Mouse (Mus musculus) cerebellum, adult 2 months (tissue): ENCODE data around the gene Prr13. TPM values are rescaled to one million over a fixed set of nuclear protein-coding genes. Genes with fewer than 3 reads are reported as not detected.

Source experiments
- DNase-seq, 2 experiments: peaks; one replicate each; pipeline ENCODE4 v3.0.0; 2021
- H3K27ac ChIP-seq: fragments of 200-500 bp; 2 replicates; pipeline ENCODE4 v1.5.1; 2012; ENCODE audit warnings: low read length, control low read depth, inconsistent platforms; ENCODE audit not compliant: insufficient read depth
- H3K27me3 ChIP-seq: fragments of 200-500 bp; 2 replicates; pipeline ENCODE4 v1.6.1; 2012; ENCODE audit warnings: inconsistent platforms, mild to moderate bottlenecking, low read length, moderate library complexity; ENCODE audit not compliant: control insufficient read depth, insufficient read depth
- H3K4me1 ChIP-seq: fragments of 200-500 bp; 2 replicates; pipeline ENCODE4 v1.6.1; 2011; ENCODE audit warnings: low read length; ENCODE audit not compliant: control insufficient read depth, insufficient read depth
- H3K4me3 ChIP-seq: fragments of 200-500 bp; replicated peaks from 2 replicates; pipeline ENCODE3; 2011; ENCODE audit warnings: mild to moderate bottlenecking, low read depth, low read length, control low read depth; ENCODE audit not compliant: insufficient read depth
- CTCF ChIP-seq: fragments of 200-500 bp; IDR thresholded peaks from 2 replicates; pipeline ENCODE4 v1.5.1; 2011; ENCODE audit warnings: low read depth, mild to moderate bottlenecking, control low read depth, low read length, moderate library complexity, borderline replicate concordance; ENCODE audit not compliant: insufficient read depth
- POLR2A ChIP-seq: fragments of 200-500 bp; IDR thresholded peaks from 2 replicates; pipeline ENCODE4 v1.6.1; 2011; ENCODE audit warnings: low read length, control low read depth, borderline replicate concordance; ENCODE audit not compliant: insufficient read depth
- WGBS: fragments of 180-500 bp; shearing (Covaris S2); methylation state at CpG from one replicate; pipeline ENCODE4 v1.1.7; 2018; 5-methylcytosine and 5-hydroxymethylcytosine counted together
- polyA plus RNA-seq: library from polyadenylated mRNA; depleted of rRNA; stranded (reverse); fragments of >200 nt; gene quantifications from 2 replicates; pipeline ENCODE4 v1.2.3, GENCODE M21; 2012

Gene Prr13
- polyA plus RNA-seq, 1 experiment = 160 TPM

DNA sequence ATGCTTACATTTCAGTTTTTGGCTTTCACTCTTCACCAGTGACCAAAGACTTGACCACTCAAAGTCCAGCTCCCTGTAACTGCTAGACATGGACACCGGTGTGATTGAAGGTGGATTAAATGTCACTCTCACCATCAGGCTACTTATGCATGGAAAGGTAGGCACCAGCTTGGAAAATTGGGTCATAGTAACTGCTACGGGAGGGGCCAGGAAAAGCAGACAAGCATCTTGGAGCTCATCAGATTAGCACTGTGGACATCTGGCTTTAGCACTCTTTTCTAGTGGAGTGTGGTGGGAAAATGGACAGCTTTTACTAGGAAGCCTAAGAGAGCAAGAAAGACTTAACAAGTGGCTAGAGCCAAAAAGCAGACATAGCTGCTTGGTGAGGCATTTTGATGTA is 14.4 kb downstream of the Prr13 start:
- Histone ChIP-seq H3K4me3 (peak overlapping the region; percentile 18), H3K4me1 (no peaks in the 10 kb centered on the region; the same call in 1 of the 2 replicates), H3K27ac (no peak overlapping the region), H3K27me3 (no peaks in the 10 kb centered on the region)
- TF ChIP-seq POLR2A = no peak
- TF ChIP-seq CTCF = no peak
- WGBS = 2% methylated on average over 2 of the region's 2 CpGs
- peak in 1 of 2 experiments; percentile 41 for DNase-seq

- Histone ChIP-seq H3K4me1 (no peaks in the 10 kb centered on the region; the same call in 1 of the 2 replicates), H3K27ac (no peak overlapping the region), H3K4me3 (no peak overlapping the region), H3K27me3 (no peaks in the 10 kb centered on the region)
- TF ChIP-seq CTCF (no peak), POLR2A (no peak)
- no peak for DNase-seq
- WGBS = 81% methylated on average over 2 of the region's 2 CpGs
Observed at GRCm38 (mm10) chr15:102474520-102474919, 15.7 kb downstream of the Prr13 start.

GRCm38 (mm10) chr15:102483136-102483535 is 24.3 kb downstream of the Prr13 start:
- TF ChIP-seq CTCF (no peak), POLR2A (no peak)
- WGBS = 72% methylated on average over 3 of the region's 3 CpGs
- H3K27me3 ChIP-seq = no peaks in the 10 kb centered on the region

DNA sequence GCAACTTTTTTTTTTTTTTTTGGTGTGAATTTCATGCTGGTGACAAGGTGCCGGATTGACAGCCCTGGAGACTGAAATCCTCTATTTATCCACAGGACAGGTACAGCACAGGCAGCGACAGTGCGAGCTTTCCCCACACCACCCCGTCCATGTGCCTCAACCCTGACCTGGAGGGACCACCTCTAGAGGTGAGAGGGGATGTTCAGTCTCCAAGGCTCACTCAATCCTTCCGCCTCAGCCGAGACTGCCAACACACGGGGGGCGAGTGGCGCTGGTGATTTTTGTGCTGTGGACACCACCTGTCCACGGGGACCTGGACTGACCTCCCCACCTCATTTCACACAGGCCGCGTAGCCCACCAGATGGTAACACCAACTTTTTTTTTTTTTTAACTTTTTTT is 27.0 kb downstream of the Prr13 start:
- 64% methylated on average over 12 of the region's 12 CpGs for WGBS

More at GRCm38 (mm10) chr15:102483136-102483535, 24.3 kb downstream of the Prr13 start:
- no peak overlapping the region for H3K4me3 ChIP-seq
- H3K27ac ChIP-seq = no peak overlapping the region
- no peak for DNase-seq
- H3K4me1 ChIP-seq = no peaks in the 10 kb centered on the region; the same call in 1 of the 2 replicates

DNA sequence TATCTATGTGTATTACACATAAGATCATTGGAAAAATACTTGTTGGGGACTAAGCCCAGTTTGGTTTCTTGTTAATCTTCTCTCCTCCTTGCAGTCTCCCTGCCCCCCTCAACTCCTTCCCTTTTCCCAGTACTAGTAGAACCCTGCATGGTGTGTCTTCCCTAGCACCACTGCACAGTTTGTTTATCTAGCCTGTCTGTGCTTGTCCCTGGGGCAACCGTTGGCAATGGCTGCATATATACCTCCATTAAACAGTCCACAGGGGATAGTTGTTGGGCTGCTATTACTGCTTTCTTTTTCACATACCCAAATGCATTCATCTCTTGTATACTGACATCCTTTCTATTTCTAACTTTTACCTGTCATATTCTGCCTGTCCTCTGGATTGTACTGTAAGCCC is 28.8 kb downstream of the Prr13 start:
- 85% methylated on average over 1 of the region's 1 CpGs for WGBS
- Histone ChIP-seq H3K4me1 (no peaks in the 10 kb centered on the region; the same call in 1 of the 2 replicates), H3K27ac (no peak overlapping the region), H3K4me3 (no peak overlapping the region), H3K27me3 (no peaks in the 10 kb centered on the region)
- DNase-seq = no peak
- TF ChIP-seq POLR2A (no peak), CTCF (no peak)

More for the DNA sequence above, 27.0 kb downstream of the Prr13 start:
- TF ChIP-seq POLR2A (no peak), CTCF (no peak)
- Histone ChIP-seq H3K4me3 (no peak overlapping the region), H3K4me1 (no peaks in the 10 kb centered on the region; the same call in 1 of the 2 replicates), H3K27ac (no peak overlapping the region), H3K27me3 (no peaks in the 10 kb centered on the region)
- no peak for DNase-seq

- H3K27me3 ChIP-seq = no peaks in the 10 kb centered on the region
- peaks cover 3% of the 10 kb centered on the region for H3K4me1 ChIP-seq
- no peak for DNase-seq
- H3K4me3 ChIP-seq = no peak overlapping the region
- WGBS = 45% methylated on average over 3 of the region's 3 CpGs
- TF ChIP-seq POLR2A (no peak), CTCF (no peak)
- H3K27ac ChIP-seq = no peak overlapping the region
Observed at GRCm38 (mm10) chr15:102498322-102498721, 39.5 kb downstream of the Prr13 start.

DNA sequence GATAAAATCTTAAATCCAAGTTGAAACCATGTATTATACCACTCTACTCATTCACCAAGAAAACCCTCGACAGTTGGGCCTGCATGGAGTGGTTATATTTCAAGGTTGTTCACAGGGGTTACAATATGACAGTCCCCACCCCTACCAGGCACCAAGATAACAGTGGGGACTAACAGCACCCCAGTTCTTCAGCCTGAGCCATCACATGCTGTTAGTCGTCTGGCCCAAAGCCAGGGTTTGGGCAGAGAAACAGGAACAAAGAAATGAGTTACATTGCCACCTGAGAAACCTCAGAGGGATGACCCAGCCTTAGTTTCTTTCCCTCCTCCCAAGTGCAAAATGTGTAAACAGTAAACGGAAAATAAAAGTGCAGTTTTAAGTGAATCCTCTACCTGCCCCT is 40.5 kb downstream of the Prr13 start:
- Histone ChIP-seq H3K27ac (no peak overlapping the region), H3K27me3 (no peaks in the 10 kb centered on the region), H3K4me1 (no peaks in the 10 kb centered on the region; the same call in none of the 2 replicates), H3K4me3 (no peak overlapping the region)
- TF ChIP-seq CTCF = no peak
- TF ChIP-seq POLR2A = no peak
- 40% methylated on average over 3 of the region's 3 CpGs for WGBS
- DNase-seq = no peak

GRCm38 (mm10) chr15:102499851-102500250 is 41.0 kb downstream of the Prr13 start:
- Histone ChIP-seq H3K4me1 (no peaks in the 10 kb centered on the region; the same call in none of the 2 replicates), H3K4me3 (no peak overlapping the region), H3K27ac (no peak overlapping the region), H3K27me3 (no peaks in the 10 kb centered on the region)
- no peak for DNase-seq
- no peak for TF ChIP-seq POLR2A
- TF ChIP-seq CTCF = no peak
- 79% methylated on average over 6 of the region's 6 CpGs for WGBS
